Mouse (Mus musculus): Measurements from ENCODE around the gene Sh3pxd2b. TPM values are rescaled to one million over a fixed set of nuclear protein-coding genes. Genes with fewer than 3 reads are reported as not detected.
A peak's percentile ranks its signal among the peaks of the same experiment; 100 is the strongest.

Sh3pxd2b gene
- total and polyA plus RNA-seq, 3 experiments = 2.4 to 13.2 (median 6.7) TPM

DNA sequence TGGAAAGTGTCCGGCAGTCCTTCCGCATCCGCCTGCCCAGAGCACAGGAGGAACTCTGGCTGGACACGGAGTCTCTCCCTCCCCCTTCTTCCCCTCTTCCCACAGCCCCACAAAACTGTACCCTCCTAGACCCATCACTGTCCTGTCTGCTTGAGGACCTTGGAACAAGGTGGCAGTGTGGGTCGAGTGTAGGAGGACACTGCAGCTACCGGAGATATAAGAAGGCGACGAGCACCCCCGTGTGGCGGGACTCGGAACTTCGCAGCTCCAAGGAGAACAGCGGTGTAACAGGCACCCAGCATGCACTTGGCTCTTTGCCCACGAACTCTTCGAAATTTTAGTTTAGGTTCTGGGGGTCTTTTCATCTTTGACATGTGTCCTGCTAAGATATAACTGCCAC lies 23.0 kb upstream of the Sh3pxd2b start:
- H3K9me3 ChIP-seq (replicated peaks; ENCODE audit: low read length) = no peaks in the 10 kb centered on the region
- no peak overlapping the region for H3K27ac ChIP-seq (ENCODE audit: insufficient read depth, low read depth)
- DNase-seq (ENCODE audit: extremely low read depth) = peak; percentile 94
- peaks cover 15% of the 10 kb centered on the region for H3K27me3 ChIP-seq (replicated peaks)
- in situ Hi-C loops (cut with MboI; ENCODE audit: low pct_ligation_motif_present, low pct_unique_long_range_greater_than_20kb, low sequenced_read_pairs) (loop anchor here (5.0 to 25.0 kb wide), 2 partner anchors 37 to 337 kb away; partner anchors contain the start of gene Hbq1b), dilution Hi-C loops (cut with MboI; ENCODE audit: extremely low pct_ligation_motif_present, extremely low pct_unique_long_range_greater_than_20kb, low sequenced_read_pairs) (no loop called here)
- peaks cover 3 to 17% of the 10 kb centered on the region in 2 experiments; a peak in 3 of 4 replicates for H3K4me1 ChIP-seq (ENCODE audit: control insufficient read depth in 1 of 2, insufficient read depth in 2 of 2)
- H3K79me2 ChIP-seq (replicated peaks; ENCODE audit: control insufficient read depth, extremely low read depth, insufficient read depth, poor library complexity, severe bottlenecking) = no peaks in the 10 kb centered on the region
- H3K36me3 ChIP-seq (replicated peaks in 1 of 2; ENCODE audit: control insufficient read depth in 1 of 2, insufficient read depth in 1 of 2, low read length in 1 of 2) = no peaks in the 10 kb centered on the region
- peak overlapping the region; percentile 15 to 58 (median 33) for H3K4me3 ChIP-seq (replicated peaks in 1 of 3; ENCODE audit: low read depth in 2 of 3, low read length in 2 of 3, poor library complexity in 1 of 3)
- TF ChIP-seq IRF4 (IDR thresholded peaks at IDR 0.05; ENCODE audit: low read depth, low read length) (peak; percentile 68), JUN (IDR thresholded peaks at IDR 0.05; ENCODE audit: insufficient read depth, low read depth, low read length) (no peak), MYC (IDR thresholded peaks at IDR 0.05; ENCODE audit: low read depth, low read length) (0 out of 2 replicates have a peak, but pooled peaks have one; percentile 52), NRF1 (IDR thresholded peaks at IDR 0.05; ENCODE audit: low read depth, low read length) (no peak; the same call in 1 of the 2 replicates), RAD21 (IDR thresholded peaks at IDR 0.05; ENCODE audit: low read depth, low read length) (peak; percentile 94), CHD2 (IDR thresholded peaks at IDR 0.05; ENCODE audit: low read length) (0 out of 2 replicates have a peak, but pooled peaks have one; percentile 39), MAFK (IDR thresholded peaks at IDR 0.05; ENCODE audit: insufficient replicate concordance, low read length) (0 out of 2 replicates have a peak, but pooled peaks have one; percentile 11), CHD1 (IDR thresholded peaks at IDR 0.05; ENCODE audit: low read depth, low read length) (no peak), ETS1 (conservative IDR thresholded peaks at IDR 0.05; ENCODE audit: low read depth, low read length) (no peak), UBTF (IDR thresholded peaks at IDR 0.05; ENCODE audit: low read depth, low read length) (no peak), MAZ (IDR thresholded peaks at IDR 0.05; ENCODE audit: low read depth, low read length) (peak; percentile 73; the same call in 1 of the 2 replicates), CTCF (conservative IDR thresholded peaks at IDR 0.05 in 1 of 2, IDR thresholded peaks at IDR 0.05 in 1 of 2; ENCODE audit: low read depth in 2 of 2, low read length in 2 of 2) (peak; percentile 90 to 99), BHLHE40 (IDR thresholded peaks at IDR 0.05; ENCODE audit: low read depth, low read length) (0 out of 2 replicates have a peak, but pooled peaks have one; percentile 19), NELFE (IDR thresholded peaks at IDR 0.05; ENCODE audit: low read depth, low read length) (peak; percentile 65; the same call in 1 of the 2 replicates), ZKSCAN1 (IDR thresholded peaks at IDR 0.05; ENCODE audit: borderline replicate concordance, low read depth, low read length) (no peak), MXI1 (IDR thresholded peaks at IDR 0.05; ENCODE audit: low read depth, low read length) (no peak; the same call in 1 of the 2 replicates), HCFC1 (IDR thresholded peaks at IDR 0.05; ENCODE audit: low read depth, low read length) (peak; percentile 11), SMC3 (IDR thresholded peaks at IDR 0.05; ENCODE audit: low read depth, low read length) (peak; percentile 78), KAT2A (IDR thresholded peaks at IDR 0.05; ENCODE audit: insufficient replicate concordance, low read length) (0 out of 2 replicates have a peak, but pooled peaks have one; percentile 26), USF2 (conservative IDR thresholded peaks at IDR 0.05; ENCODE audit: low read depth, low read length) (no peak; the same call in 1 of the 2 replicates), GABPA (IDR thresholded peaks at IDR 0.05; ENCODE audit: insufficient replicate concordance, low read depth, low read length) (no peak), SIN3A (IDR thresholded peaks at IDR 0.05; ENCODE audit: low read length) (peak; percentile 66), JUND (conservative IDR thresholded peaks at IDR 0.05; ENCODE audit: low read depth, low read length) (no peak), MAX (IDR thresholded peaks at IDR 0.05; ENCODE audit: low read length) (peak; percentile 69; the same call in 1 of the 2 replicates), USF1 (IDR thresholded peaks at IDR 0.05; ENCODE audit: low read depth, low read length) (no peak), ELF1 (IDR thresholded peaks at IDR 0.05; ENCODE audit: low read depth, low read length) (peak; percentile 68; the same call in 1 of the 2 replicates), POLR2A (IDR thresholded peaks at IDR 0.05; ENCODE audit: low read depth, low read length) (peak; percentile 41; the same call in 1 of the 2 replicates), PAX5 (IDR thresholded peaks at IDR 0.05; ENCODE audit: low read length) (no peak), ZC3H11A (IDR thresholded peaks at IDR 0.05; ENCODE audit: low read depth, low read length) (no peak), E2F4 (IDR thresholded peaks at IDR 0.05; ENCODE audit: insufficient replicate concordance, low read depth, low read length) (no peak), ZMIZ1 (IDR thresholded peaks at IDR 0.05; ENCODE audit: low read depth, low read length) (no peak), TBP (conservative IDR thresholded peaks at IDR 0.05; ENCODE audit: low read depth, low read length) (0 out of 2 replicates have a peak, but pooled peaks have one; percentile 56), POLR2AphosphoS2 (IDR thresholded peaks at IDR 0.05; ENCODE audit: low read depth, low read length) (no peak), MEF2A (IDR thresholded peaks at IDR 0.05; ENCODE audit: borderline replicate concordance, low read depth, low read length) (peak; percentile 41; the same call in 1 of the 2 replicates), RCOR1 (conservative IDR thresholded peaks at IDR 0.05; ENCODE audit: low read depth, low read length) (no peak), EP300 (IDR thresholded peaks at IDR 0.05; ENCODE audit: low read length) (peak; percentile 31; the same call in 1 of the 2 replicates), TCF12 (IDR thresholded peaks at IDR 0.05; ENCODE audit: low read depth, low read length) (no peak; the same call in none of the 2 replicates), ZNF384 (IDR thresholded peaks at IDR 0.05; ENCODE audit: low read depth, low read length) (no peak)
- peak overlapping the region; percentile 96 for H3K4me2 ChIP-seq (ENCODE audit: insufficient read depth, low read depth, poor library complexity, severe bottlenecking)
- H3K9ac ChIP-seq (ENCODE audit: insufficient read depth, low read depth) = peak overlapping the region; percentile 64
